Mouse (Mus musculus) kidney, adult 11 months (tissue): ENCODE measurements around the gene Olfr1251.
"Not testable (repeated sequence)": the region's sequence is repeated elsewhere in the genome, so short reads cannot be mapped to it uniquely, and the experiment has no call there.

ENCODE experiments used
- DNase-seq: peaks from one replicate; pipeline ENCODE4 v3.0.0; 2022

Gene Olfr1251

GRCm38 (mm10) chr2:89671836-89672235, at the start of gene Olfr1251:
Gene Olfr1251, minus strand, starts transcription at chr2:89671936.
- no peak for DNase-seq

DNA sequence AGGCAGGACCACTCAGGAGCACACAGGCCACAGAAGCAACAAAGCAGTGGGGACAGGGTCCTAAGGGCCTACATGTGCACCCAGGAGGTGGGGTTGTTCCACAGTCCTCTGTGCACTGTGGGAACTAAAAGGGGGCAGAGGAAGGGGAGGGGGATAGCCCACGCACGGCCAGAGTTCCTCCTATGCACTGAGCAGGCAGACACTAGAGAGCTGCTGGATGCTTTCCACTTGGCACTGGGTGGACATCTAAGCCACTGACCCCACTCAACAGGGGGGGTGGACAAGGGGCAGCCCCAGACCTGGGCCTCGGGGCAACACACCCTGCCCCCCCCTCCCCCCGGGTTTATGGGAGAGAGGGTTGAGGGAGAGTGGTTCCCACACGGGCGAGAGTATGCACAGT, 20.2 kb upstream of the Olfr1251 start:
- DNase-seq = no peak

DNA sequence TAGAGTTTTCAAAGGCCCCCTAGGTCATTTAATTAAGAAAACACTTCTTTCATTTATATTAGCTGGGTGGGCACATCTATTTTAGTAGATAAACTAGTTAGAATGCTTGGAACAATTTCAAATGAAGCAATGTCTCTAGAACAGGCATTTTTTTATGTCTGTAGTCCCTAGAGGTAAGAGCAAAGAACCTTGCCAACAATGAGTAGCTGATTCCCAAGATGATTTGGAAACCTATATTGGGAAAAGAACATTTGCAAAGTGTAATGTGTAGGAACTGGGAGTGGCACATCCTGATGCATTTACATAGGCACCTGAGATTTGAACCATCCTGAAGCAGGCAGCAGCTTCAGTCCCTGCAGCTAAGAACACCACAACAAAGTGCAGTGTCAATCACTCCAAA, 10.4 kb downstream of the Olfr1251 start, which contains the start of gene Olfr1250:
Olfr1250 (minus strand) TSS at position 101 of the 400 bp plus-strand sequence.
- DNase-seq = no peak

- no peak for DNase-seq
Measured at GRCm38 (mm10) chr2:89634883-89635282, 36.9 kb downstream of the Olfr1251 start, which contains the start of gene Olfr1249. Gene Olfr1249, minus strand, starts transcription at chr2:89634983.

GRCm38 (mm10) chr2:89618145-89618544, 53.6 kb downstream of the Olfr1251 start, which contains the start of gene Olfr1248:
Gene Olfr1248, minus strand, starts transcription at chr2:89618245.
- DNase-seq = not testable (repeated sequence)
